Mouse (Mus musculus): Measurements from ENCODE around the gene Ganab. TPM values are rescaled to one million over a fixed set of nuclear protein-coding genes. Genes with fewer than 3 reads are reported as not detected.

Gene Ganab
- polyA plus RNA-seq, 2 experiments, result 33.7 to 48.7 TPM

DNA sequence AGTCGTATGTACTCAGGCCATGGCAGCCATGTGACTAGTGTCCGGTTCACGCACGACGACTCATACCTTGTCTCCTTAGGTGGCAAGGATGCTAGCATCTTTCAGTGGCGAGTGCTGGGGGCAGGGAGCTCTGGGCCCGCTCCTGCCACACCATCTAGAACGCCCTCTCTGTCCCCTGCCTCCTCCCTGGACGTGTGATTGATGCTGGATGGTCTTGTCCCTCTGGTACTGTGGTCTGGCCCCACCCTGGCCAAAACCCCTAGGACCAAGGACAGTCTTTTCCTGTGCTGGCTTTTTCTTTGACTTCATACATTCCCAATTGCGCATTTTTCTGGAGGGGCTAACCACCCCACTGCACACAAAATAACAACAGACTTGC is 43.3 kb downstream of the Ganab start:
- 44% methylated on average over 10 of the region's 10 CpGs for WGBS (ENCODE audit: insufficient replicate concordance)

DNA sequence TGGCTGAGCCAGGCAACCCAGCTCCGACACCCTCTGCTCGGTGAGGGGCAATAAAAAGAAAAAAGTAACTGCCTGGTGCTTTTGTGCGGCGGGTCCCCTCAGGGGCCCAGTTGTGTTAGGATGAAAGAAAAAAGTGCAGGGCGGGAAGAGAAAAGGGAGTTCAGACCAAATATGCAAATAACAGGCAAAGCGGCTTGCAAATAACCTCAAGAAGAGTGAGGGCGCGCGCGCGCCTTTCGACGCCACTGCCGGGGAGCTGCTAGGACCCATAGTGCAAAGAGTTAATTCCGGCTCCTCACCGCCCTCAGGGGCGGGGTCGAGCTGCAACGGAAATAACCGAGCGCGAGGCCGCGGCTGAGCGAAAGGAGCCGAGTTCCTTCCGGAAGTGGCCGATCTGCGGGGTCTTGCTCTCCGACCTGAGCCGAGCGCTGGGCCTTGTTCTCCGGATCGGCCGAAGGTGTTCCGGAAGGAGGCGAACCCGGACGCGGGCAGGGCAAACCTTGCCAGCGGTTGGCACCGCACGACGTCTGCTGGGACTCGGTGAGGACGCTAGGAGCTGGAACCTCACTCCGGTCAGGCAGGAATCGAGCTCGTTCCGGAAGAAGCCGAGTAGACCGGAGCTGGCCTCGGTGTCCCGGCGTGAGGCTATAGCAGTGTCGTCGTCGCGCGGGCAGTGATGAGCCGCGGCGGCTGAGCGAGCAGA is 43.8 kb downstream of the Ganab start, which contains the start of gene Mta2:
Gene Mta2, plus strand, starts transcription at position 361 of the 703 bp plus-strand sequence.
- Histone ChIP-seq H3K27me3 (ENCODE audit: control insufficient read depth, insufficient read depth, low read length) (no peaks in the 10 kb centered on the region), H3K4me2 (ENCODE audit: low read depth) (peak within 1 kb of the TSS; percentile 78), H3K4me1 (replicated peaks; ENCODE audit: control insufficient read depth in 2 of 2, insufficient read depth in 2 of 2, low read length in 1 of 2) (peaks cover 27 to 30% of the 10 kb centered on the region in 2 experiments), H3K36me3 (replicated peaks; ENCODE audit: control insufficient read depth, insufficient read depth, low read depth) (peaks cover 27% of the 10 kb centered on the region), H3K9ac (replicated peaks) (peak within 1 kb of the TSS; percentile 88), H3K27ac (peak within 1 kb of the TSS; percentile 93), H3K9me3 (ENCODE audit: control insufficient read depth, low read length) (no peaks in the 10 kb centered on the region), H3K4me3 (ENCODE audit: insufficient read depth in 1 of 2, low read depth in 2 of 2, low read length in 2 of 2) (peak within 1 kb of the TSS; percentile 72 to 88)
- ATAC-seq (ENCODE audit: insufficient read depth) (peak; percentile 90), DNase-seq (ENCODE audit: low read depth in 3 of 3, low spot score in 3 of 3) (peak; percentile 90 to 94 (median 91))
- WGBS (ENCODE audit: insufficient replicate concordance), result under 1% methylated on average over 64 of the region's 64 CpGs
- TF ChIP-seq EP300 (IDR thresholded peaks at IDR 0.05; ENCODE audit: low read depth), result no peak
- TF ChIP-seq CTCF (IDR thresholded peaks at IDR 0.05; ENCODE audit: low read depth), result peak; percentile 4; the same call in 1 of the 2 replicates

More for the DNA sequence above, 43.3 kb downstream of the Ganab start:
- Histone ChIP-seq H3K4me1 (replicated peaks; ENCODE audit: control insufficient read depth in 2 of 2, insufficient read depth in 2 of 2, low read length in 1 of 2) (peaks cover 22 to 25% of the 10 kb centered on the region in 2 experiments), H3K36me3 (replicated peaks; ENCODE audit: control insufficient read depth, insufficient read depth, low read depth) (peaks cover 22% of the 10 kb centered on the region), H3K4me3 (ENCODE audit: insufficient read depth in 1 of 2, low read depth in 2 of 2, low read length in 2 of 2) (peak overlapping the region; percentile 19 to 88; a peak in 3 of 4 replicates), H3K9ac (replicated peaks) (peak overlapping the region; percentile 88), H3K4me2 (ENCODE audit: low read depth) (peak overlapping the region; percentile 78), H3K27ac (peak overlapping the region; percentile 93), H3K27me3 (ENCODE audit: control insufficient read depth, insufficient read depth, low read length) (no peaks in the 10 kb centered on the region), H3K9me3 (ENCODE audit: control insufficient read depth, low read length) (no peaks in the 10 kb centered on the region)
- TF ChIP-seq CTCF (IDR thresholded peaks at IDR 0.05; ENCODE audit: low read depth) (no peak), EP300 (IDR thresholded peaks at IDR 0.05; ENCODE audit: low read depth) (no peak)
- DNase-seq (ENCODE audit: low read depth in 3 of 3, low spot score in 3 of 3) (no peak), ATAC-seq (ENCODE audit: insufficient read depth) (peak; percentile 1; the same call in 1 of the 2 replicates)

DNA sequence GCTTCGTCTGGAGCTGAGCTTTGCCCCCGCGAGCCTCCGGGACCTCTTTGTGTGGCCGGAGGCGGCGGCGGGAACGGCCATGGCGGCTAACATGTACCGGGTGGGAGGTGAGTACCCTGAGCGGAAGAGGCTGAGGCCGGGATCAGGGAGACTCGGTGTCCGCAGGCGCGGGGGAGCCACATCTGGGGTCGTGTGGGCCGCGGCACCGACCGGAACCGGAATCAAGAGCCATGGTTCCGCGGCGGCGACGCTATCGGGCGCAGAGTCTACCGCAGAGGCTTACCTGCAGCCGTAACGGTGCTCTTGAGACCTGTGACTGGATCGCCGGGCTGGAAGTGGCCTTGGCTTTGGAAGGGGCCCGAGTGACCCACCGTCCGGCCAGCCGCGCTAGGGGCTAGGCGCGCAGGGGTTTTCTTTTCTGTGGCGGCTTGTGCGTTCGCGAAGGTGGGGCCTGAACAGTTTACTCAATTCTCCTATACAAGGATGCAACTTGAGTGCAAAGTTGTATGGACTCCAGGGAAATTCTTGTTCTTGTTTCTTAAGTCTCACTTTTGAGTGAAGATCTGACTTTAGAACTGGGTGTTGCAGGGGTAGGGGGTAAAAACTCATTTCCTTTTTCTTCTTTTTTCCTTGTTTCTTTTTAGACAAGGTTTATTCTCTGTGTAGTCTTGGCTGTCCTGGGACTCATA is 44.5 kb downstream of the Ganab start:
- Histone ChIP-seq H3K4me1 (replicated peaks; ENCODE audit: control insufficient read depth in 2 of 2, insufficient read depth in 2 of 2, low read length in 1 of 2) (peaks cover 33 to 36% of the 10 kb centered on the region in 2 experiments), H3K9me3 (ENCODE audit: control insufficient read depth, low read length) (no peaks in the 10 kb centered on the region), H3K4me3 (ENCODE audit: insufficient read depth in 1 of 2, low read depth in 2 of 2, low read length in 2 of 2) (peak overlapping the region; percentile 72 to 88), H3K27me3 (ENCODE audit: control insufficient read depth, insufficient read depth, low read length) (no peaks in the 10 kb centered on the region), H3K4me2 (ENCODE audit: low read depth) (peak overlapping the region; percentile 78), H3K36me3 (replicated peaks; ENCODE audit: control insufficient read depth, insufficient read depth, low read depth) (peaks cover 32% of the 10 kb centered on the region), H3K9ac (replicated peaks) (peak overlapping the region; percentile 88), H3K27ac (peak overlapping the region; percentile 93)
- under 1% methylated on average over 46 of the region's 46 CpGs for WGBS (ENCODE audit: insufficient replicate concordance)
- ATAC-seq (ENCODE audit: insufficient read depth) (peak; percentile 45), DNase-seq (ENCODE audit: low read depth in 3 of 3, low spot score in 3 of 3) (no peak)
- no peak for TF ChIP-seq CTCF (IDR thresholded peaks at IDR 0.05; ENCODE audit: low read depth)
- no peak for TF ChIP-seq EP300 (IDR thresholded peaks at IDR 0.05; ENCODE audit: low read depth)

DNA sequence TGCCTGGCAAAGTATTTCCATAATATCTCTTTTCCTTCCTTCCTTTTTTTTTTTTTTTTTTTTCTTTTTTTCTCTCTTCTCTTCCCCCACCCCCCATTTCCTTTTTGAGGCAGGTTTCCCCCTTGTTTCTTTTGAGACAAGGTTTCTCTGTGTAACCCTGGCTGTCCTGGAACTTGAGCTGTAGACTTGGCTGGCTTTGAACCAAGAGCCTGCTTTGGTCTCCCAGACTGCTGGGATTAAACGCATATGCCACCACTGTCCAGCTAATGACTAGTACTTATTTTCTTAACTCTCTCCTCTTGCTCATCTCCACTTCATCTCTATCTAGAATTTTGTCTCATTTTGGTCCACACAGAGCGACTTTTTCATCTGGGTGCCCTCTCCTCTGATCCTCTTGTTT is 45.2 kb downstream of the Ganab start:
- TF ChIP-seq CTCF (IDR thresholded peaks at IDR 0.05; ENCODE audit: low read depth) (no peak), EP300 (IDR thresholded peaks at IDR 0.05; ENCODE audit: low read depth) (no peak)
- no peaks in the 10 kb centered on the region for H3K27me3 ChIP-seq (ENCODE audit: control insufficient read depth, insufficient read depth, low read length)
- H3K4me2 ChIP-seq (ENCODE audit: low read depth), result peak overlapping the region; percentile 78
- DNase-seq (ENCODE audit: low read depth in 3 of 3, low spot score in 3 of 3) (no peak), ATAC-seq (ENCODE audit: insufficient read depth) (no peak)
- H3K9me3 ChIP-seq (ENCODE audit: control insufficient read depth, low read length), result no peaks in the 10 kb centered on the region
- peaks cover 35% of the 10 kb centered on the region for H3K36me3 ChIP-seq (replicated peaks; ENCODE audit: control insufficient read depth, insufficient read depth, low read depth)
- H3K27ac ChIP-seq, result peak overlapping the region; percentile 93
- peak overlapping the region; percentile 88 for H3K9ac ChIP-seq (replicated peaks)
- 27% methylated on average over 2 of the region's 2 CpGs for WGBS (ENCODE audit: insufficient replicate concordance)
- peak overlapping the region; percentile 72 to 88 for H3K4me3 ChIP-seq (ENCODE audit: insufficient read depth in 1 of 2, low read depth in 2 of 2, low read length in 2 of 2)
- peaks cover 33 to 37% of the 10 kb centered on the region in 2 experiments for H3K4me1 ChIP-seq (replicated peaks; ENCODE audit: control insufficient read depth in 2 of 2, insufficient read depth in 2 of 2, low read length in 1 of 2)

DNA sequence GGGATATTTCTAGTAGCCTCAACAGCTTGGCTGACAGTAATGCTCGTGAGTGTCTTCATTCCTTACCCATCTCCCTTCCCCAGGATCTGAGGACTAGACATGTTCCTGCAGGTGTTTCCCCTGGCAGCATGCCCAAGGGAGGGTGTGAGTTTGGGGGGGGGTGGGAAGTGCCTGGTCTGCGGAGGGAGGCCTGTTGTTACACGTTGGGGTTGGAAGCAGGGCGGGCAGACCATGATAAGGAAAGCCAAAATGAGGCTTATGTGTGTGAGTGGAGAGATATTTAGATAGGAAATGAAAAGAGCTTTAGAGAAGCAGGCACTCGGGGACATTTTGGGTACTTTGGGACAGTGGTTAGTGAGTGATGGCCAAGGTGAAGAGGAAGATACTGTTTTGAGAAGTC is 46.2 kb downstream of the Ganab start:
- peaks cover 42% of the 10 kb centered on the region for H3K36me3 ChIP-seq (replicated peaks; ENCODE audit: control insufficient read depth, insufficient read depth, low read depth)
- ATAC-seq (ENCODE audit: insufficient read depth) (peak; percentile 48), DNase-seq (ENCODE audit: low read depth in 3 of 3, low spot score in 3 of 3) (peak in 2 of 3 experiments; percentile 55 to 57)
- H3K4me3 ChIP-seq (ENCODE audit: insufficient read depth in 1 of 2, low read depth in 2 of 2, low read length in 2 of 2), result peak overlapping the region; percentile 72 to 88
- H3K9me3 ChIP-seq (ENCODE audit: control insufficient read depth, low read length), result no peaks in the 10 kb centered on the region
- 10% methylated on average over 5 of the region's 5 CpGs for WGBS (ENCODE audit: insufficient replicate concordance)
- peak overlapping the region; percentile 93 for H3K27ac ChIP-seq
- TF ChIP-seq EP300 (IDR thresholded peaks at IDR 0.05; ENCODE audit: low read depth) (no peak; the same call in 1 of the 2 replicates), CTCF (IDR thresholded peaks at IDR 0.05; ENCODE audit: low read depth) (no peak)
- peak overlapping the region; percentile 88 for H3K9ac ChIP-seq (replicated peaks)
- peaks cover 33 to 37% of the 10 kb centered on the region in 2 experiments for H3K4me1 ChIP-seq (replicated peaks; ENCODE audit: control insufficient read depth in 2 of 2, insufficient read depth in 2 of 2, low read length in 1 of 2)
- H3K4me2 ChIP-seq (ENCODE audit: low read depth), result peak overlapping the region; percentile 78
- no peaks in the 10 kb centered on the region for H3K27me3 ChIP-seq (ENCODE audit: control insufficient read depth, insufficient read depth, low read length)
